Mouse (Mus musculus) neutrophil, adult 5-6 weeks (primary cell): ENCODE measurements around the gene Ern2. TPM values are rescaled to one million over a fixed set of nuclear protein-coding genes. Genes with fewer than 3 reads are reported as not detected.
A peak's percentile ranks its signal among the peaks of the same experiment; 100 is the strongest.

ENCODE experiments used
- ATAC-seq: fragments of 151-379, 151-347 bp; 2 replicates; pipeline ENCODE4 v1.8.0; 2017; ENCODE audit warnings: mild to moderate bottlenecking, moderate TSS enrichment; ENCODE audit not compliant: insufficient number of reproducible peaks, poor library complexity, low FRiP score, severe bottlenecking; ENCODE audit errors: extremely low read depth
- total RNA-seq: library from RNA; stranded (forward); fragments of 200-1000 nt; gene quantifications from 2 replicates; pipeline ENCODE4 v1.2.3, GENCODE M21; 2017

Ern2 gene
- not detected in 2 replicates for total RNA-seq

DNA sequence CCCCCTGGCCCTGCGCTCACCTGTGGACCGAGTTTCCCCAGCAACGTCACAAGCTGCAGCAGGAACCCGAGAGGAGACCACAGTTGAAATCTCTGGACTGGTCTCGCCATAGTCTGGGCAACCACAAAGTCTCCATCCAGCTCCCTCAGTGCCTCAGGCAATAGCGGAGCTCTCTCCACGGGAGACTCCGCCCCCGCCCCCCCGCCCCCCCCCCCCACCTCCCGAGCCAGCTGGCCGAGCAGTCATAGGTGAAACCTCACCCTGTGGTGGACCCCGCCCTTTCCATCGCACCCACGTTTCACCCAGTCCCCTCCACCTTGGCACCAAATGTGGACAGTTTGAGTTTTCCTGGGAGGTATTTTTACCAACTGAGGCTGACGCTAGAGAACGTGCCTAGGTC is at the start of gene Ern2:
Gene Ern2 (minus strand): TSS at position 165 of the 400 bp plus-strand sequence.
- no peak for ATAC-seq

DNA sequence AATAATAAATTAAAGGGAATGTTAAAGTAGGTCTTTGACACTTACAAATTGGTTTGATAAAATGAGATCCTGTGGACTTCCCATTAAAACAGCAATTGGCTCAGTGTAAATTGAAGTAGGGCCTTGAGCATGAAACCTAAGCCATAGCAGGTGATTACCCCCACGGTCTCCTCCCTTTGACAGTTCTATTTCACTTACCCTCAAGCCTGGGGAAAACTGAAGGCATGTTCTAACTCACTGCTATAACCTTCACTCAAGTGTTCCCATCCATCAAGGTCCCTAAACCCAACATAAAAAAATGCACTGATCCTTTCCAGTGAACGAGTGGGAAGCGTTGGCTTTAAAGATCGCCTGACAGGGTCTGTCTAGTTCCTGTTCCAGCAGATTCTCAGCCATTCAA is 44.9 kb upstream of the Ern2 start:
- ATAC-seq = no peak

DNA sequence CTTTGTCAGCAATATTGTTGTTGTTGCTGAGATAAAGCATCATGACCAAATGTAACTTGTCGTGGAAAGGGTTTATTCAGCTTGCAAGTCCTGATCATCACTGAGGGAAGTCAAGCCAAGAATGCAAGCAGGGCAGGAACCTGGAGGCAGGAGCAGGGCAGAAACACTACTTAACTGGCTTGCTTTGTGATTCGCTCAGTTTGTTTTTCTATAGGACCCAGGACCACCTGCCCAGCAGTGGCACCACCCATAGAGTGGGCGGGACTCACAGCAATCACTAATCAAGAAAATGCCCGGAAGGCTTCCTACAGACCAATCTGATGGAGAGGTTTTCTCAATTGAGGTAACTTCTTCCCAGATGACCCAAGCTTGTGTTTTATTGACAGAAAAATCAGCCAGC is 43.9 kb upstream of the Ern2 start:
- no peak for ATAC-seq

DNA sequence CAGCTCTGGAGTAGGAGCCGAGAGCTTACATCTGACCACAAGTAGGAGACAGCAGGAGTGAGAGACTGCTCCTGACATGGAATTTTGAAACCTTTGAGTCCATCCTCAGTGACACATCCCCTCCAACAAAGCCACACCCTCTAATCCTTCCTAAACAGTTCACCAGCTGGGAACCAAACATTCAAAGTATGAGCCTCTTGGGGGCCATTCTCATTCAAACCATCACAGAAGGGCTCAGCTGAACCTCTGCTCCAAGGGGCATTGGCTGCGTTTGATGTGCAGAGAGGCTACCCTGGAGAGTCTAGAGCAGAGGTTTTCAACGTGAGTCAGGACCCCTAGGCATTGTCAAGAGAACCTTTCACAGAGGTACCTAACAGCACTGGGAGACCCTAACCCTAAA is 43.3 kb upstream of the Ern2 start:
- ATAC-seq = no peak

DNA sequence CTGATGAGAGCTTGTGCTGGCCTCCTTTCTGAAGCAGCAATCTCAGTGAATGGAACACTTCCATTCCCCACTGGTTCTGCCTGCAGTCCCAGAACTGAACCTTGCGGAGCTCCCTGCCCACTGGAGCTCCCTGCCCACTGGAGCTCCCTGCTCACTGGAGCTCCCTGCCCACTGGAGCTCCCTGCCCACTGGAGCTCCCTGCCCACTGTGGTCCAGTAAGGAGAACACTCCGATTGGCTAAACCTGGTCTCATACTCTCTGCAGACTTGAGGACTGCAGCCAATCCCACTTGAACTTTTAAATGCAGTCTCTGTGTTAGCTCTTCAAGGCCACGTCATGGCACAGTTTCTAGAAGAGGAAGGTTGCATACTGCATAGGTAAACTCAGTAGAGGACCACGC is 40.7 kb upstream of the Ern2 start:
- no peak for ATAC-seq

DNA sequence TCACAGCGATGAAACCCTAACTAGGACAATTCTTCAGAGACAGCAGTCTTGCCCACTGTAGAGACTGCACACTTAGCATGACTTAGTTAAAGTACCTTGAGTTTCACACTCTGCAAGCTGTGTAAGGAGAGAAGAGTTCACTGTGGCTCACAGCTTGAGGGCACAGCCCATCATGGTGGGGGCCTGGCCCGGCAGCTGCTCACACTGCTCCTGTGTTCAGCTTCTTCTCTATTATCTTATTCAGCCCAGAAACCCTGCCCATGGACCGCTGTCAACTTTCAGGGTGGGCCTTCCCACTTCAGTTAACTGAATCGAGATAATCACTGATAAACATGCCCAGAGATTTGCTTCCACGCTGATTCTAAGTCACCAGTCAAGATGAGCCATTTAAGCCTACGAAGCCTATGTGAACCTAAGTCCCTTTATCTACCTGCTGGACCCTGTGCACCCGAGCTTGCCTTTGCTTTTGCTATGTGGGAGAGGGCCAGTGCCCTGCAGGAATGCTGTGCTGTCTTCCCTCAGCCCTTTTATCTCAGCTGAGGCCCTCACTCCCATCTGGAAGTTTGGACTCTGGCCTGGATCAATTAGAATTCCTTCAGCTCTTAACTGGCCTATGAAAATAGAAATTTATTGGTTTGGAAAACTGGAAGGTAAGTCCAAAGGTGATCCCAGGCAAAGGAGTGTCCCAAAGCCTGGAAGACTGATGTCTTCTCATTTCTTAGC is 40.2 kb upstream of the Ern2 start:
- ATAC-seq = no peak

DNA sequence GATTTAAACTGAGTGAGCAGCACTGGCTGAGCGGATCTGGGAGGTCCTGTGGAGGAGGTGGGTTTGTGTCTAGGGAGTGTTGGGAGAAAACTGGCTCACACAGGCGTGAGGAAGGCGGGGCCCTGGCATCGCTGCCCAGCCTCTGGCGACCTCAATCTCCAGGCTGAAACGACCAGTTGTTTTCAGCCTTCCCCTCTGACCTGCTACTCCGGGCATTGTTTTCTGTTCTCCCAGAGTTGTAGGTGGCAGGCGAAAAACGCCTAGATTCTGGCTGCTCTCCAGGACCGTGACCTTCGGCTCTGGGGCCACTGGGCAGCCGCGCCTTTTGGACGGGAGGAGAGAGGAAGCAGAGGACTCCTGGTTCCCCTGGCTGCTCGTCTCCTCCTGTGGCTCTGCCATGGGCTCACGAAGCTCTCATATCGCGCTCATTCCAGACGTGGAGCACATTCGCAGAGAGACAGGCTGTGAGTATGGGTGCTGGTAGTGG is 33.4 kb upstream of the Ern2 start, which contains the start of gene Chp2:
Gene Chp2 (plus strand): TSS at position 182 of the 487 bp plus-strand sequence.
- no peak for ATAC-seq

DNA sequence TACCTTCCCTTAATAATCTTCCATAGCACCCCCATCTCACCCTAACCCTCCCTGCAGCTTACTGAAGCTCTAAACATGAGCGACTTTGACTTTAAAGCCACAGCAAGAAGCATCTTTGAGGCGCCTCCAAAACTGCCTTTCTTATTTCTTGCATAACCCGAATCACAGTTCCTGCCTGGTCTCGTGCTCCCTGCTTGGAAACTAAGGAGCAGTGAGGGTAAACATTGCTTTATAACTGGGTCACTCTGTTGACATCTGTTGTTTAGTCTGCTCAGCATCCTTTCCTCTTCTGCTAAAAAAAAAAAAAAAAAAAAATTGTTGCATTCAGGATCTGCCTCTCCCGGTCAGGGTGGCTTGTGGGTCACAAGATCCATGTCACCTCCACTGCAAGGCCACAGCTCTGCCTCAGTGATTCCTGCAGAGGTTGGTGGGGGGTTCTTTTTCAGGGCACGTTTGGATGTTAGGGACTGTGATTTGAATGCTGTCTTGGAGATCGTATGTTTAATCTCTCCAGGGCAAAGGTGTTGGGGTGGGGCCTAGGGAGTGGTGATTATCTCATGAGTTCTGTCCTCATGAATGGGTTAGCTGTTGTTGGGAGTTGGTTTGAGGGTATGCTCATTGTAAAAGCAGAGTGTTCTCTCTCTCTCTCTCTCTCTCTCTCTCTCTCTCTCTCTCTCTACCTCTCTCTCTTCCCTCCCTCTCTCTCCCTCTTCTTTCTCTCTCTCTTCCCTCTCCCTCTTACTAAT is 22.4 kb upstream of the Ern2 start:
- ATAC-seq = no peak

DNA sequence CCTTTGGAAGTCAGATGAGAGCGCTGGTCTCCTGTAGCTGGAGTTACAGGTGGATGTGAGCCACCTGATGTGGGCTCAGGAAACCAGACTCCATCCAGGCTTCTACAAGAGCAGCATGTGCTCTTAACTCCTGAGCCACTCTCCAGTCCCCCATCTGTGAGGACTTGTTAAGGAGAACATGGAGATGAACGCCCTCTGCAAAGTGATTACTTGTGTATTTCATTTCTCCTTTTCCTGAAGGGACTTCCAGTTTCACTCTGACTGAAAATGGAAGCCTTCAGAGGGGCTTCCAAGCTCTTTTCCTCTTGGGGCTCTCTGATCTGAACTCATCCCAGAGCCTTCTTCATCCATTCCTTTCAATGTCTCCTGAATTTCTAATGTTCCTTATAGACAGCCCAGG is 20.1 kb upstream of the Ern2 start:
- ATAC-seq = no peak

DNA sequence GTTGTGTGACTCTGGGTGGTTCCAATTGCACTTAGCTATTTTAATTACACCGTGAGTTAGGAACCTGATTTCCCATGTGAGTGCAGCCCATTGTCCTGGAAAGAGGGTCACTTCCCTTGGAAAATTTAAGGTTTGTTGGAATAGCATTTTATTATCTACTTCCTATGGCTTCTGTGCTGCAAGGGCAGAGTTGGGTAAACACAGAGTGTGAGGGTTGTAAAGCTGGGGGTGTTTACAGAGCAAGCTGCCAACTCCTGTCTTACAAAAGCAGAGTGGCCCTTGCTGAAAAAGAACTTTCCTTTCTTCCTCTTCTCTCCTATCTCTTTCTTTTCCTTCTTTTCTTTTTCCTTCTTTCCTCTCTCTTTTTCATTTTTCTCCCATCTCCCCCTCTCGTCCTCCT is 17.9 kb upstream of the Ern2 start:
- ATAC-seq = no peak

DNA sequence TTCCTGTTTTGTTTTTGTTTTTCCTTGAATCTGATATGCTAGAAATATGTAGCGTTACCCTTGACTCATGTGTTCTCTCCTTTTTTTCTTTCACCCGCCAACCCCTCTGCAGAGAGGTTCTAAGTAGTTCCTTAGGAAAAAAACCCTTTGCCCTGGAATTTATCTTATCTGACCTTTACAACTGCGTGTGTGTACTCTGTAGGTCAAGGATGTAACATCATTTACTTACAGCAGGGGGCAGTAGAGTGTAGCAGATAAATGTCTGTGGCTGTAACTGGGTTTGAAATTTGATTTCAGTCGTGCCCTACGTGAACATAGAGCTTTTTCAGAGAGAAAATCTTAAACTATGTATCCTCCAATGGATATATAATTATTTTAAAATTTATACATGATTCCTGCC is 13.3 kb upstream of the Ern2 start:
- peak; percentile 54; the same call in 1 of the 2 replicates for ATAC-seq

DNA sequence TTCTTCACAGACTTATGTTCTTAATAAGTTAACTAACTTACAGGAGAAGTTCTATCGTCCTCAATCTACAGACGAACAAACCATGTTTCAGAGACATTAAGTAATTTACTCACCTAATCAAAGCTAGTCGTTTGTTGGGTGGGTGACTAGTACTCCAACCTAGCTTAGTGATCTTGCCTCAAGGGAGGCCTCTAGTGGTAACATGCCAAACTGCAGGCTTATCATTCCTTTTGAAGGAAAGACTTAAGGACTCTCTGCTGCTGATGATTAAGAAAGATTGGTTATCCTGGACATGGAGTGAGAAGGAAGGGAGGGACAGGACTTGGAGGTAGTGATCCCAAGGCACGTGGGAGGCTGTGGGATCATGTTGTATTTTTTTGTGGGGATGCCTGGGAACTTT is 11.3 kb upstream of the Ern2 start:
- peak; percentile 71 for ATAC-seq

DNA sequence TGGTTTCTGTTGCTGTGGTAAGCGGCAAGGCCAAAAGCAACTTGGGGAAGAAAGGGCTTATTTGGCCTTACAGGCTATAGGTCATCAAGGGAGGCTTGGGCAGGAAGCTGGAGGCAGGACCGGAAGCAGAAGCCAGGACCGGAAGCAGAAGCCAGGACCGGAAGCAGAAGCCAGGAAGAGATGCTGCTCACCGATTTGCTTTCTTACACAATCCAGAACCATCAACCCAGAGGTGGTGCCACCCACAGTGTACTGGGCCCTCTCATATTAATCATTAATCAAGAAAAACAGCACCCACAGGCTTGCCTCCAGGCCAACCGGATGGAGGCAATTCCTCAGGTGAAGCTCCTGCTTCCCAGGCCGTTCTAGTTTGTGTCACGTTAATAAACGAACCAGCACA is 10.8 kb upstream of the Ern2 start:
- ATAC-seq = no peak

DNA sequence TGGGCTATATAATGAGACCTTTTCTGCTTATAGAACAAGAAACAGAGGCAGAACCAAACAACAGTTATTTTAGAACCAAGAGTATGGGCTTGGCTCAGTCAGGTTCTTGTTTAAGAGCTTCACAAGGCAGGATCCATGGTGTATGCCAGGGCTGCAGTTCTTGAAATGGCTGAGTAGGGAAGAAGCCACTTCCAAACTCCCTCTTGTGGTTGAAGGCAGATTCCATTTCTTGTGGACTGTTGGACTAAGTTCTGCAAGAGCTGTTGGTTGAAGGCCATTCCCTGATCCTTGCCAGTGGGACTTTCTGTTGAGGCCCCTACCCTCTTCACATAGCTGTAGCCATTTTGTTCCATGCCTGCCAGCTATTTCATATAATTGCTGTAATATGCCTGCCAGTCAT is 7.9 kb upstream of the Ern2 start:
- ATAC-seq = no peak

DNA sequence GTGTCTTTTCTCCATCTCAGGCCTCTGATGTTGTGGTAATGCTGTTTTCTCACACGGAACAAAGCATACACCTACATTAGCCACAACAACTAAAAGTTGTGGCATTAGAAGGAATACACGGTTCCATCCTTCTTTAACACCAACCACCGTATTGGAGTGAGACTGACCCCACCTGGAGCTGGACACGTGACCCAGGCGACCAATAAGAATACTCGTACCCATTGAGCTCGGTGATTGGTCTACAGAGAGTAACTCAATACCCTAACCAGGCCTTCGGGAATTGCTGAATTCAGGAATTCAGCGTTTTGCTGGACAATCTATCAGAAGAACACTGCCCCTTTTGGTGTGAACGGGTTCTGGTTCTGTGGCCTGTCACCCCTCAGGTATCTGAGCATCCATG is 5.1 kb upstream of the Ern2 start:
- no peak for ATAC-seq

DNA sequence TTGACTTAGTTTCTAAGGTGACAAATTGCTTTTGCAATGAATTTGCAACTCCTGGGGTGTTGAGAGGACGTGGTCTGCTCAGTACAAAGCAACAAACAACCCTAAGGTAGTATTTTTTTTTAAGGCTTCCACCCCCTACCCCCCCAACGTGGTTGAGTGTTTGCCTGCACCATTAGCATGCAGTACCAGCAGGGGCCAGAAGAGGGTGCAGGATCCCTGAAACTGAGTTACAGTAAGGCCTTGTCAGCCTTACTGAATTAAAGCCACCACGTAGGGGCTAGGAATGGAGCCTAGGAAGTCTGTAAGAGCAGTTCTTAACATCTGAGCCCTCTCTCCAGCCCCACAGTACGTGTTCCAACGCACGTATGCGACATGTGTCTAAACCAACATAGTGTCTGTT is 3.5 kb upstream of the Ern2 start:
- ATAC-seq = peak; percentile 69; the same call in 1 of the 2 replicates

DNA sequence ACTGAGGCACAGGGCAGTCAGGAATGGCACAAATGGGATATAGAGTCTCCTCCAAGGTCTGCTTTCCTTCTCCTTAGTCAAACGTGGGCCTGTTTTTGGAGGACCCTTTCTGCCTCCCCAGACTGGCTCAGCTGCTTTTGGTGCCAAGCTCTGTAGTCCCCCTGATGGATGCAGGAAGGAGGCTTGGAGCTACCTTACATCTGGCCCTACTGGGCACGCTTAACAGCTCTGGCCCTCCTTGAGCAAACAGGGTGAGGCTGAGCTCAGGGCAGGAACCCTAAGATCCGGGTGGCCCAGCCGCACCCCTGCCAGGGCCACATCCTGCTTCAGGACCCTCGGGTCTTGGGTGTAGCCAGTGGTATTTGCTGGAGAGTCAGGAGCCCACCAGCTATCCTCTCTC is 1.4 kb downstream of the Ern2 start:
- no peak for ATAC-seq

DNA sequence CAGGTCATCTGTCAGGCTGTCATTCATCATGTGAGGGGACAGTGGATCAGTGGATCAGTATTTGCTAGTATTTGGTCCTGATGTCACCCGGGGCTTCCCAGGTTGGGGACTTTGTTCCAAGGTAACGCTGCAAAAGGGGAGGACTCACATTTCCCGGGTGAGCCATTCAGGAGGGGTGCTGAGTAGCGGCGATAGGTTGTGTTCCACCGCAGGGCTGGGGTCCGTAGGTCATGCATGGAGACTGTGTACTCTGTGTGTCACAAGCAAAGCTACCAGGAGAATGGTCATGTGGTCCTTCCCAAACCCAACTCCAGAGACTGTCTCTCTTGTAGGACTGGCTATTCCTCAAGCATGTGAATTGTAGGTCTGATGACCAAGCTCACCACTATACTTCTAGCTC is 5.3 kb downstream of the Ern2 start:
- no peak for ATAC-seq

DNA sequence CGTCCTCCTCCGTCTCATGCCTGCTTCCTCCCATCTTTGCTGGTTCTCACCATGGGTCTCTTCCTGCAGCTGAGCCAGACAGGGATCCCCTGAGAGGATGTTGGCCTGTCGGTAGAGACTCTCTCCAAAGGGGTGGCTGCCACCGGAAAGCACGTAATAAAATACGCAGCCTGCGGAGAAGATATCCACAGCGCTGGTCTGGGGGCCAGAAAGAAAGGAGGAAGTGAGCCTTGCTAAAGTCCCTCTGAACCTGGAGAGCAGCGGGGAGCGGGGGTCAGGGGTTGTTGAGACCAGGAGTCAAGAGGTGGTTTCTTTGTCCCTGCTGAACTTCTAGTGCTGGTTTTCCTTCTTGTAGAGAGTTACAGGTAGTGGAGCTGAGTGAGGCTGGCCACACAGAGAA is 14.4 kb downstream of the Ern2 start:
- no peak for ATAC-seq

DNA sequence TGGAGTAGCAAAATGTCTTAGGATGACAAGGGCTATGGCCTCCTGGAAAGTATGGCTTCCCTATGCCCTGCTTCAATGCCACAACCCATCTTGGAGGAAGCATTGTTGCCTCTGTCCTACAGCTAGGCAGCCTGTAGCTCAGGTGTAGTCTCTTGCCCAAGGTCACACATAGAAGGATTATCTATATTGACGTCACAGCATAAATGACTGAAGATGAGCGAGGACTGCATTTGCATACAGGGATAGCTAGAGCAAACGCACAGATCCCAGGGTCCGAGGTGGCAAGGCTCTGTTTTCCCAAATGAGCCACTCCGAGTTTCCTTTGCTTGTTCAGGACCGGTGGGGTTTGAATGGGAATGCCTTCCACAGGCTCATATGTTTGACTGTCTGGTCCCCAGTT is 15.3 kb downstream of the Ern2 start:
- ATAC-seq = no peak
